Mouse (Mus musculus): ENCODE data around the gene Rps8. TPM values are rescaled to one million over a fixed set of nuclear protein-coding genes. Genes with fewer than 3 reads are reported as not detected.

The Rps8 gene
- total and polyA plus RNA-seq, 3 experiments = 1,132 to 5,186 (median 1,156) TPM

DNA sequence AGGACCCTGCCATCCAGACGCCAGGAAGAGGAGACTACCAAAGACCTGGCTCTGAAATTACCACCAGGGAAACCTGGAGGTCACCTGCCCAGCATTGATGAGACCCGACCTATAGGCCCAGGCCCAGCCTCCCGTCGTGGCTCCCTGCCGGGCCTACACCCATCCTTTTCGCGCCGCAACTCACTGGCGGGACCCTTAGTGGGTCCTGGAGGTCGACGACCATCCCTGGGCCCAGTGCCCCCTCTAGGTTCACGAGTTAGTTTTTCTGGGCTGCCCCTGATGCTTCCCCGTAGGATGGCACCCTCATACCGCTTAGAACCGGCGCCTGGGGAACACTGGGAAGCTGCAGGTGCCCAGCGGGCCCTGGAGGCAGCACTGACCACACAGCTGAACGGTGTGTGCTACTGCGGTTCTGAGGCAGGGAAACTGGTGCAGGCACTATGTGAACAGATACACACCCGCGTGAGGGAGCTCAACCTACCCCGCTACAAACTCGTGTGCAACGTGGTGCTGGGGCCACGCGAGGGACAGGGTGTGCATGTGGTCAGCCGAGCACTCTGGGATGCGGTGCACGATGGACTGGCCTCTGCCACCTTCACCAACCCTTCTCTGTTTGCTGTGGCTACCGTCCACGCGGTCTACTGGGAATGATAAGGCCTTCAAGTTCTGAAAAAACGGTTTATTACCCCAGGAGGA lies 27.9 kb downstream of the Rps8 start:
- Histone ChIP-seq H3K79me2 (ENCODE audit: control insufficient read depth, insufficient read depth, low read length, poor library complexity) (peaks cover 2% of the 10 kb centered on the region), H3K9me3 (replicated peaks; ENCODE audit: insufficient read depth, low read length) (no peaks in the 10 kb centered on the region), H3K27ac (ENCODE audit: control insufficient read depth, low read depth, low read length) (no peak overlapping the region), H3K4me3 (ENCODE audit: control insufficient read depth in 1 of 2, insufficient read depth in 1 of 2, low read depth in 2 of 2, low read length in 2 of 2) (no peak overlapping the region), H3K27me3 (ENCODE audit: control insufficient read depth in 1 of 2, insufficient read depth in 2 of 2, low read length in 2 of 2) (no peaks in the 10 kb centered on the region), H3K9ac (ENCODE audit: control insufficient read depth, low read depth, low read length, poor library complexity, severe bottlenecking) (no peak overlapping the region), H3K36me3 (ENCODE audit: control insufficient read depth in 1 of 2, insufficient read depth in 2 of 2, low read length in 2 of 2) (peaks cover 0 to 27% of the 10 kb centered on the region in 2 experiments; a peak in 2 of 4 replicates), H3K4me1 (ENCODE audit: control insufficient read depth in 1 of 2, insufficient read depth in 2 of 2, low read length in 2 of 2) (peaks cover 7 to 34% of the 10 kb centered on the region in 2 experiments)
- TF ChIP-seq MAZ (IDR thresholded peaks at IDR 0.05; ENCODE audit: low read depth, low read length) (no peak), GABPA (IDR thresholded peaks at IDR 0.05; ENCODE audit: low read depth, low read length) (no peak), ELF1 (IDR thresholded peaks at IDR 0.05; ENCODE audit: low read depth, low read length) (no peak), POLR2A (IDR thresholded peaks at IDR 0.05; ENCODE audit: control insufficient read depth in 1 of 2, insufficient read depth in 1 of 2, low read depth in 1 of 2, low read length in 2 of 2, poor library complexity in 1 of 2) (no peak), POLR2AphosphoS5 (IDR thresholded peaks at IDR 0.05; ENCODE audit: borderline replicate concordance, low read depth, low read length) (no peak), SMC3 (IDR thresholded peaks at IDR 0.05; ENCODE audit: low read depth, low read length) (no peak), CHD1 (IDR thresholded peaks at IDR 0.05; ENCODE audit: low read depth, low read length) (no peak), USF1 (IDR thresholded peaks at IDR 0.05; ENCODE audit: low read depth, low read length) (no peak), MEF2A (IDR thresholded peaks at IDR 0.05; ENCODE audit: extremely low read depth, insufficient replicate concordance, low read depth, low read length, poor library complexity, severe bottlenecking) (no peak), MAFK (IDR thresholded peaks at IDR 0.05; ENCODE audit: borderline replicate concordance, low read depth, low read length) (no peak), USF2 (IDR thresholded peaks at IDR 0.05; ENCODE audit: borderline replicate concordance in 1 of 2, insufficient read depth in 1 of 2, low read depth in 1 of 2, low read length in 2 of 2) (no peak), RCOR1 (IDR thresholded peaks at IDR 0.05; ENCODE audit: low read depth, low read length) (no peak), SIN3A (IDR thresholded peaks at IDR 0.05; ENCODE audit: low read length) (no peak), TCF12 (IDR thresholded peaks at IDR 0.05; ENCODE audit: low read depth, low read length) (no peak)
- DNase-seq (ENCODE audit: low read depth, low spot score) = no peak

DNA sequence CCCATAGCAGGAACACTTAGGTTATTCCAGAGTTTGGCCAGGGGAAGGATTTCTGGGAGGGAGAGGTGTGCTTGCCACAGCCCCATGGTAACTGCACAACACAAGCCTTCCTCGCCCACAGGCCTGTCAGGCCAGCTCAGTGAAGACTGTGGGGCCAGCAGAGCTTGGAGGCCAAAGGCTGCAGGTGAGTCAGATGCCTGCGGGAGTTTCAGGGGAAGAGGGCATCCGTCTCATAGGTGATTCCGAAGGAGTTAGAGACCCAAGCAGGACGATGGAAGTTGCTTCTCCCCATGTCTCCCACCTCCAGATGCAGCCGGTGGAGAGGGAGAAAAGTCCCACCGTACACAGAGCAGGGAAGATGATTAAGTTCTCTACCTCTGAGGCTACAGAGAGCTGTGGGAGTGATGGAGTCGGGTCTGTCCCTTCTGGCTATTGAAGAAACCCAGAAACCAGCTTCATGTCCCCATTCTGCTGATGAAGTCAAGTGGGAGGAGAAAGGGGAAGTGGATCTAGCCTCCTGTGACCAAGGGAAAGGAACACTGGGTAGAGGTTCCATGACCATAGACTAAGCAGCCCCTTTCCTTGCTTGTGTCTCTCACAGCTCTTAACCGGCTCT lies 29.3 kb downstream of the Rps8 start, which contains the start of gene Tctex1d4:
TSS of gene Tctex1d4 (plus strand) at position 120 of the 616 bp plus-strand sequence.
- Histone ChIP-seq H3K4me3 (ENCODE audit: control insufficient read depth in 1 of 2, insufficient read depth in 1 of 2, low read depth in 2 of 2, low read length in 2 of 2) (peak within 1 kb of the TSS; percentile 7 to 20; a peak in 3 of 4 replicates), H3K79me2 (ENCODE audit: control insufficient read depth, insufficient read depth, low read length, poor library complexity) (no peaks in the 10 kb centered on the region; the same call in 1 of the 2 replicates), H3K4me1 (ENCODE audit: control insufficient read depth in 1 of 2, insufficient read depth in 2 of 2, low read length in 2 of 2) (peaks cover 5 to 30% of the 10 kb centered on the region in 2 experiments), H3K27ac (ENCODE audit: control insufficient read depth, low read depth, low read length) (peak within 1 kb of the TSS; percentile 100), H3K9ac (ENCODE audit: control insufficient read depth, low read depth, low read length, poor library complexity, severe bottlenecking) (peak within 1 kb of the TSS; percentile 83), H3K9me3 (replicated peaks; ENCODE audit: insufficient read depth, low read length) (no peaks in the 10 kb centered on the region), H3K36me3 (ENCODE audit: control insufficient read depth in 1 of 2, insufficient read depth in 2 of 2, low read length in 2 of 2) (peaks cover 0 to 27% of the 10 kb centered on the region in 2 experiments; a peak in 2 of 4 replicates), H3K27me3 (ENCODE audit: control insufficient read depth in 1 of 2, insufficient read depth in 2 of 2, low read length in 2 of 2) (no peaks in the 10 kb centered on the region)
- no peak for TF ChIP-seq CHD1 (IDR thresholded peaks at IDR 0.05; ENCODE audit: low read depth, low read length)
- TF ChIP-seq POLR2A (IDR thresholded peaks at IDR 0.05; ENCODE audit: control insufficient read depth in 1 of 2, insufficient read depth in 1 of 2, low read depth in 1 of 2, low read length in 2 of 2, poor library complexity in 1 of 2) = no peak
- TF ChIP-seq KAT2A (conservative IDR thresholded peaks at IDR 0.05; ENCODE audit: low read depth, low read length) = no peak
- no peak for TF ChIP-seq MYB (IDR thresholded peaks at IDR 0.05; ENCODE audit: low read depth, low read length)
- no peak for TF ChIP-seq USF2 (IDR thresholded peaks at IDR 0.05; ENCODE audit: borderline replicate concordance in 1 of 2, insufficient read depth in 1 of 2, low read depth in 1 of 2, low read length in 2 of 2)
- no peak for TF ChIP-seq BHLHE40 (IDR thresholded peaks at IDR 0.05; ENCODE audit: borderline replicate concordance, low read depth, low read length)
- TF ChIP-seq JUND (IDR thresholded peaks at IDR 0.05; ENCODE audit: low read depth, low read length) = no peak
- no peak for TF ChIP-seq MEF2A (IDR thresholded peaks at IDR 0.05; ENCODE audit: extremely low read depth, insufficient replicate concordance, low read depth, low read length, poor library complexity, severe bottlenecking)
- no peak for TF ChIP-seq POLR2AphosphoS5 (IDR thresholded peaks at IDR 0.05; ENCODE audit: borderline replicate concordance, low read depth, low read length)
- no peak for TF ChIP-seq CHD2 (IDR thresholded peaks at IDR 0.05; ENCODE audit: low read length)
- TF ChIP-seq GATA1 (IDR thresholded peaks at IDR 0.05; ENCODE audit: low read depth, low read length) = no peak
- TF ChIP-seq ETS1 (IDR thresholded peaks at IDR 0.05; ENCODE audit: low read depth, low read length) = no peak
- no peak for TF ChIP-seq RAD21 (IDR thresholded peaks at IDR 0.05; ENCODE audit: low read depth, low read length)
- TF ChIP-seq ZNF384 (IDR thresholded peaks at IDR 0.05; ENCODE audit: low read depth, low read length) = no peak
- TF ChIP-seq E2F4 (IDR thresholded peaks at IDR 0.05; ENCODE audit: borderline replicate concordance, low read depth, low read length) = no peak
- no peak for TF ChIP-seq POLR2AphosphoS2 (IDR thresholded peaks at IDR 0.05; ENCODE audit: low read length)
- no peak for TF ChIP-seq UBTF (IDR thresholded peaks at IDR 0.05; ENCODE audit: borderline replicate concordance, insufficient read depth, low read depth, low read length)
- no peak for TF ChIP-seq MAFK (IDR thresholded peaks at IDR 0.05; ENCODE audit: borderline replicate concordance, low read depth, low read length)
- peak; percentile 68 for DNase-seq (ENCODE audit: low read depth, low spot score)

Data from MEL (cell line).